Mouse (Mus musculus): Measurements from ENCODE around the gene Pik3c2g.

DNA sequence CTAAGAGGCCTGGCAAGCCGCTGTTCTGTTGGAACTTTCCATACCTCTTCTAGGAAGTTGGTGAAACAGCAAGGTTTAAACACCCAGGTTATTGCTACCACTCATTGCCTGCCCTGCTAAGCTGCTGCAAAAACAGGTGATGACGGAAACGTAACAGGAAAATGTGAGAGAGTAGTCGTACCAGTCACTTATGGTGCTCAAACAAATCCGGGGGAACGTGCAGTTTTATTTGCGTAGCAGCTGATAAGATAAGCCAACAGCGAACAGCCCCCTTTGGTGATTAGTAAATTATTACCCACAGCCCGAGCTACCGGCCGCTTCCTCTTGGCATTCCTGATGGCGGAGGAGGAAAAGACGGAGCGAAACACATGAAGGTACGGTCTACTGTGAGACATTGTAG, at the start of gene Pik3c2g:
- no peak for TF ChIP-seq POLR2A (IDR thresholded peaks at IDR 0.05; ENCODE audit: low read depth, low read length)
- TF ChIP-seq CTCF (IDR thresholded peaks at IDR 0.05; ENCODE audit: extremely low read depth, insufficient read depth, insufficient read length, insufficient replicate concordance), result no peak

Measured in spleen, adult 2 months (tissue).